Mouse (Mus musculus) myocyte (in vitro differentiated cells): ENCODE measurements around the gene AU015836. TPM values are rescaled to one million over a fixed set of nuclear protein-coding genes. Genes with fewer than 3 reads are reported as not detected.

ENCODE experiments used
- H3K27me3 ChIP-seq: one replicate; pipeline ENCODE4 v1.6.1; 2011; ENCODE audit not compliant: control insufficient read depth, insufficient read depth, insufficient read length
- H3K36me3 ChIP-seq: one replicate; pipeline ENCODE4 v1.6.1; 2011; ENCODE audit not compliant: control insufficient read depth, insufficient read depth
- H3K4me2 ChIP-seq: one replicate; pipeline ENCODE4 v1.6.1; 2011; ENCODE audit warnings: low read depth, control low read depth
- H3K4me3 ChIP-seq: one replicate; pipeline ENCODE4 v1.5.1; 2011; ENCODE audit warnings: mild to moderate bottlenecking, control low read depth, moderate library complexity
- H3K79me2 ChIP-seq: one replicate; pipeline ENCODE4 v1.6.1; 2011; ENCODE audit not compliant: control insufficient read depth, insufficient read depth
- H3ac ChIP-seq: one replicate; pipeline ENCODE4 v1.6.1; 2011; ENCODE audit not compliant: control insufficient read depth, insufficient read length
- CEBPB ChIP-seq: IDR thresholded peaks from 2 replicates; pipeline ENCODE4 v1.6.1; 2011; ENCODE audit warnings: mild to moderate bottlenecking, moderate library complexity; ENCODE audit not compliant: poor library complexity, insufficient read depth, severe bottlenecking
- E2F4 ChIP-seq: IDR thresholded peaks from one replicate; pipeline ENCODE4 v1.6.1; 2011; ENCODE audit warnings: mild to moderate bottlenecking, control low read depth, moderate library complexity; ENCODE audit not compliant: insufficient read depth
- MAX ChIP-seq: IDR thresholded peaks from one replicate; pipeline ENCODE4 v1.6.1; 2011; ENCODE audit warnings: low read depth, mild to moderate bottlenecking, control low read depth
- MYOD1 ChIP-seq, 3 experiments: IDR thresholded peaks; one replicate each; pipeline ENCODE4 v1.6.1; 2011; ENCODE audit warnings: control low read depth in 2 of 3, low read depth in 2 of 3, mild to moderate bottlenecking in 2 of 3, moderate library complexity in 1 of 3; ENCODE audit not compliant: insufficient read length in 2 of 3, control insufficient read depth in 1 of 3
- MYOG ChIP-seq, 3 experiments: IDR thresholded peaks; one replicate each; pipeline ENCODE4 v1.6.1; 2011; ENCODE audit warnings: control low read depth in 2 of 3, low read depth in 2 of 3, mild to moderate bottlenecking in 2 of 3; ENCODE audit not compliant: insufficient read length in 2 of 3, control insufficient read depth in 1 of 3, insufficient read depth in 1 of 3
- POLR2A ChIP-seq: IDR thresholded peaks from one replicate; pipeline ENCODE4 v1.6.1; 2011; ENCODE audit warnings: low read depth, mild to moderate bottlenecking, control low read depth, moderate library complexity; ENCODE audit not compliant: insufficient read length
- POLR2AphosphoS2 ChIP-seq: IDR thresholded peaks from one replicate; pipeline ENCODE4 v1.6.1; 2011; ENCODE audit warnings: low read depth, control low read depth; ENCODE audit not compliant: insufficient read length
- REST ChIP-seq: IDR thresholded peaks from one replicate; pipeline ENCODE4 v1.6.1; 2011; ENCODE audit warnings: mild to moderate bottlenecking, control low read depth, moderate library complexity; ENCODE audit not compliant: insufficient read depth, insufficient read length
- SRF ChIP-seq: IDR thresholded peaks from one replicate; pipeline ENCODE4 v1.6.1; 2011; ENCODE audit warnings: low read depth; ENCODE audit not compliant: control insufficient read depth, insufficient read length
- TCF12 ChIP-seq: IDR thresholded peaks from one replicate; pipeline ENCODE4 v1.6.1; 2011; ENCODE audit warnings: mild to moderate bottlenecking, control low read depth; ENCODE audit not compliant: poor library complexity, insufficient read depth, severe bottlenecking
- TCF3 ChIP-seq: IDR thresholded peaks from one replicate; pipeline ENCODE4 v1.6.1; 2011; ENCODE audit warnings: low read depth, control low read depth; ENCODE audit not compliant: insufficient read length
- USF1 ChIP-seq: IDR thresholded peaks from one replicate; pipeline ENCODE4 v1.6.1; 2011; ENCODE audit warnings: low read depth, mild to moderate bottlenecking, control low read depth, moderate library complexity
- polyA plus RNA-seq: library from polyadenylated mRNA; unstranded; fragments of >200 nt; fragmentation: generic; extraction: Trizol; gene quantifications from one replicate; pipeline ENCODE4 v1.2.1, GENCODE M21; 2012; ENCODE audit warnings: missing spikeins

Gene AU015836
- polyA plus RNA-seq, 1 experiment: not detected

DNA sequence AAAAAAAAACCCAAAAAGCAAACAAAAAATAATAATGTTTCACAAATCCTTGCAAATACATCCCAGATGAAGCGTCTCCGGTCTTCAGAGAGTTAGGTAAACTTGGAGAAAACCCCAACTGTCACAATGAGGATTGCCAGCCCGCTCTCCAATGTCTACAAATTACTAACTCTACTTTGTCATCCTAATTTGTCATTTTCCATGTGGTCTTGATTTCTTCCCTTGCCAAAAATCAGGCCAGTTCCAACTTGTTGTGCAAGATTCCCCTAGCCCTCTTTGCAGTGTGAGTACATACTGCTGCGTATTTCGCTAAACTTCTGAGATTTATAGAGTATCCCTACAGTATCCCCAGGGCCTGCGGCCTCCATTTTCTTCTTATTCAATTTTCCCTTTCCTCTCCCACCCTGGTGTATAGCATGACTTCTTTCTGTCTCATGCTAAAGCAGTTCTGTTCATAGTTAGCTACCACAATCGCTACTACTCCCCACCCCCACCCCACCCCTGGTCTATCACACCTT, 43.3 kb downstream of the AU015836 start:
- Histone ChIP-seq H3K36me3 (no peaks in the 10 kb centered on the region), H3K79me2 (no peaks in the 10 kb centered on the region), H3ac (no peak overlapping the region), H3K4me3 (no peak overlapping the region), H3K4me2 (no peak overlapping the region), H3K27me3 (no peaks in the 10 kb centered on the region)
- TF ChIP-seq TCF3 (no peak), POLR2AphosphoS2 (no peak), USF1 (no peak), POLR2A (no peak), MYOG (IDR thresholded peaks at IDR 0.05; ENCODE audit: control insufficient read depth in 1 of 3, insufficient read depth in 1 of 3, insufficient read length in 2 of 3, low read depth in 2 of 3) (no peak), MAX (no peak), E2F4 (no peak), CEBPB (no peak), TCF12 (no peak), SRF (no peak), MYOD1 (IDR thresholded peaks at IDR 0.05; ENCODE audit: control insufficient read depth in 1 of 3, insufficient read length in 2 of 3, low read depth in 2 of 3) (no peak), REST (no peak)

DNA sequence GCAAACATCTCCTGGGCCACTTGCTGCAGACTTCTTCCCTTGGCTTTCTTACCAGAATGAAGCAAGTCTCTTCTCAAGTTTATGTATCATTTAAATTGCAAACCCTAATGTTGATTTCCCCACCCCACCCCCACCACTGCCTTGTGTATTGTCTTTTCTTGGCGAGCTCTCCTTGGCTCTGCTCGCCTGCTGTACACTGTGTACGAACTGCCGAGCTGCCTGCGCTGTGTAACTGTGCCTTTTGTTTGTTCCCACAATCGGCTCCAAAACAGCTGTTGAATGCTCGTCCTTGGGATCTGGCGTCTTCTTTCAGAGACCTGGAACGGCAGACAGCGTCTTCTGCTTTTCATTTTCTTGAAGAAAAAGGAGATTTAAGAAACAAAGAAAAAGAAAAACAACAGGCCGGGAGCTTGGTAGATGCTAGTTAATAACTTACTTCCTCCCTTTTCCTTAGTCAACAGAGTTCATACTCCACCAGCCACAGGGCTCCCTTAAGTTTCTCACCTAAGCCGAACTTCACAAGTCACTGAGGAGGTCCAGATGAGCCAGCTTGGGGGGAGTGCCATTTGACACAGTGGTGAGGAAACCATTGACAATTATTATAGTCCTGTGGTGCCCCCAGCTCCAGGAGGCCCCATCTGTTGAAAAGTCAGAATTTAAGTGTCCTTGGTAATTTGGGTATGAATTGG, 44.2 kb downstream of the AU015836 start:
- Histone ChIP-seq H3K36me3 (no peaks in the 10 kb centered on the region), H3ac (no peak overlapping the region), H3K4me2 (no peak overlapping the region), H3K79me2 (no peaks in the 10 kb centered on the region), H3K4me3 (no peak overlapping the region), H3K27me3 (no peaks in the 10 kb centered on the region)
- TF ChIP-seq MYOG (IDR thresholded peaks at IDR 0.05; ENCODE audit: control insufficient read depth in 1 of 3, insufficient read depth in 1 of 3, insufficient read length in 2 of 3, low read depth in 2 of 3): no peak

DNA sequence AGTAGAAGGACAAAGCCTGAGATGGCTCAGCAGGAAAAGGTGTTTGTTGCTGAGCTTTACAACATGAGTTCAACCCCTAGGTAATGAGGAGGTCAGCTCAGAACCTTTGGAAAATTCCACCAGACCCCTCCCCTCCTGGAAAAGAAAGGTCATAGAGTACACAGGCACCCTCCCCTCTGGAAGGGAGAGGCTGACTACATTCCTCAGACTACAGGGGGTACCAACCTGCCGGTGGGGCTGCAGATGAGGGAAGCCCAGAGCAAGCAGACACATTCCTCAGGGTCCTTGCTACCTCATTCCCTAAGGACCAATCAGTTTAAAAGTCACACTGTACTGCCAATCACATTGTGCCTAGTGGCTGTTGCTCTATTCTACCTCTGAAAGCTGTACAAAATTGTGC, 48.4 kb downstream of the AU015836 start:
- TF ChIP-seq USF1 (no peak), MAX (no peak), POLR2A (no peak), E2F4 (no peak), MYOG (IDR thresholded peaks at IDR 0.05; ENCODE audit: control insufficient read depth in 1 of 3, insufficient read depth in 1 of 3, insufficient read length in 2 of 3, low read depth in 2 of 3) (no peak), REST (no peak), TCF12 (no peak), CEBPB (no peak), POLR2AphosphoS2 (no peak)

DNA sequence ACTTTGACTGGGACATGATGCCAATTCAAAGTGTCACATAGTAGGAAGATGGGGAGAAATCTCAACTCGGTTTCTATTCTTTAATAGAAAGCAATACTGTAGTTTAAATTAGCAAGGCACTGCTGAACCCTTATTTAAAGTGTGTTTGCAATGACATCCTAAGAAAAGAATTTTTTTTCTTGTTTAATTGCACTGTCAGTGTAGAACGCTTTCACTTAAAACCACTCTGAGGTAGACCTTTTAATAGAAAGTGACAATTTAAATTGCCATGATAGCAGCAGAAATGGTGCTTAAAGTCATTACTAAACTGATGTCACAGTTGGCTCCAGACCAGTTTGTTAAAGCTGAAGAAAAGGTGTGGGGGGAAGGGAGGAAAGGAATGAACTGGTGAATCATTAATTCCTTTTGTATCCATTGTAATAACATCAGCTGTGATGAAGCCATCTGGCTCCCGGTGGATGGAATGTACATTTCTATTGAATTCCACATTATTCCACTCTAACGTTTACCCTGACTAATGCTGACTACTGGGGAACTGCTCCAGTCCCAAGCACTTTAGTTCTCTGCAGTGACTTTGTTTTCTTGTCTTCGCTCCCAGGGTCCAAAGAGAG, 53.9 kb downstream of the AU015836 start:
- no peak for TF ChIP-seq USF1
- no peak for TF ChIP-seq POLR2A
- TF ChIP-seq E2F4: no peak
- no peak for TF ChIP-seq SRF
- TF ChIP-seq REST: no peak
- no peak for TF ChIP-seq MYOG (IDR thresholded peaks at IDR 0.05; ENCODE audit: control insufficient read depth in 1 of 3, insufficient read depth in 1 of 3, insufficient read length in 2 of 3, low read depth in 2 of 3)
- no peak for TF ChIP-seq MYOD1 (IDR thresholded peaks at IDR 0.05; ENCODE audit: control insufficient read depth in 1 of 3, insufficient read length in 2 of 3, low read depth in 2 of 3)
- TF ChIP-seq TCF3: no peak
- TF ChIP-seq MAX: no peak
- no peak for TF ChIP-seq TCF12
- no peak for TF ChIP-seq POLR2AphosphoS2
- no peak for TF ChIP-seq CEBPB
- no peak overlapping the region for H3K4me3 ChIP-seq
- H3K79me2 ChIP-seq: no peaks in the 10 kb centered on the region
- no peak overlapping the region for H3ac ChIP-seq
- no peaks in the 10 kb centered on the region for H3K36me3 ChIP-seq
- no peaks in the 10 kb centered on the region for H3K27me3 ChIP-seq
- H3K4me2 ChIP-seq: no peak overlapping the region

More for the DNA sequence above, 48.4 kb downstream of the AU015836 start:
- Histone ChIP-seq H3K4me3 (no peak overlapping the region), H3K36me3 (no peaks in the 10 kb centered on the region), H3K4me2 (no peak overlapping the region), H3K27me3 (no peaks in the 10 kb centered on the region), H3ac (no peak overlapping the region), H3K79me2 (no peaks in the 10 kb centered on the region)

Other genes with a start within 250 kb of the AU015836 start
- 15.5 TPM for gene Pdk3, start 136.5 kb upstream of the AU015836 start, polyA plus RNA-seq
- 4.7 TPM for gene Zfx, start 155.0 kb downstream of the AU015836 start, polyA plus RNA-seq
- 53.8 TPM for gene Eif2s3x, start 244.2 kb downstream of the AU015836 start, polyA plus RNA-seq